Mouse (Mus musculus) olfactory bulb, adult 2 months (tissue): ENCODE measurements around the gene Akt1. TPM values are rescaled to one million over a fixed set of nuclear protein-coding genes. Genes with fewer than 3 reads are reported as not detected.

Experiments used
- H3K27ac ChIP-seq: fragments of 200-500 bp; 2 replicates; pipeline ENCODE4 v1.5.1; 2012; ENCODE audit warnings: low read depth, low read length; ENCODE audit not compliant: insufficient read depth
- H3K4me1 ChIP-seq: fragments of 200-500 bp; 2 replicates; pipeline ENCODE4 v1.6.1; 2012; ENCODE audit warnings: low read length; ENCODE audit not compliant: control insufficient read depth, insufficient read depth
- H3K4me3 ChIP-seq: fragments of 200-500 bp; 2 replicates; pipeline ENCODE4 v1.5.1; 2012; ENCODE audit warnings: mild to moderate bottlenecking, low read depth, low read length, moderate library complexity; ENCODE audit not compliant: insufficient read depth
- CTCF ChIP-seq: fragments of 200-500 bp; IDR thresholded peaks from 2 replicates; pipeline ENCODE4 v1.5.1; 2012; ENCODE audit warnings: low read depth, mild to moderate bottlenecking, low read length, moderate library complexity; ENCODE audit not compliant: insufficient read depth
- POLR2A ChIP-seq: fragments of 200-500 bp; IDR thresholded peaks from 2 replicates; pipeline ENCODE4 v1.6.1; 2012; ENCODE audit warnings: mild to moderate bottlenecking, low read depth, low read length, moderate library complexity; ENCODE audit not compliant: insufficient read depth
- WGBS: fragments of 180-500 bp; shearing (Covaris S2); methylation state at CpG from one replicate; pipeline ENCODE4 v1.1.7; 2018; 5-methylcytosine and 5-hydroxymethylcytosine counted together
- polyA plus RNA-seq: library from polyadenylated mRNA; stranded (reverse); fragments of >200 nt; gene quantifications from 2 replicates; pipeline ENCODE4 v1.2.4, GENCODE M21; 2012; ENCODE audit warnings: low replicate concordance; ENCODE audit not compliant: missing spikeins, insufficient read depth, insufficient read length

The Akt1 gene
- polyA plus RNA-seq, 1 experiment, result not detected

GRCm38 (mm10) chr12:112694127-112694475 is 19.4 kb upstream of the Akt1 start:
- Histone ChIP-seq H3K4me1 (peaks cover 6% of the 10 kb centered on the region), H3K4me3 (0 out of 2 replicates have a peak overlapping the region, but pooled peaks have one; percentile 60), H3K27ac (peak overlapping the region; percentile 93)
- WGBS, result 41% methylated on average over 10 of the region's 10 CpGs
- TF ChIP-seq POLR2A, result no peak
- TF ChIP-seq CTCF, result no peak

GRCm38 (mm10) chr12:112693185-112694126 is 18.8 kb upstream of the Akt1 start:
- peak overlapping the region; percentile 60 for H3K4me3 ChIP-seq
- WGBS, result 2% methylated on average over 54 of the region's 54 CpGs
- peaks cover 8% of the 10 kb centered on the region for H3K4me1 ChIP-seq
- TF ChIP-seq POLR2A (peak; percentile 97), CTCF (no peak)
- peak overlapping the region; percentile 93 for H3K27ac ChIP-seq

DNA sequence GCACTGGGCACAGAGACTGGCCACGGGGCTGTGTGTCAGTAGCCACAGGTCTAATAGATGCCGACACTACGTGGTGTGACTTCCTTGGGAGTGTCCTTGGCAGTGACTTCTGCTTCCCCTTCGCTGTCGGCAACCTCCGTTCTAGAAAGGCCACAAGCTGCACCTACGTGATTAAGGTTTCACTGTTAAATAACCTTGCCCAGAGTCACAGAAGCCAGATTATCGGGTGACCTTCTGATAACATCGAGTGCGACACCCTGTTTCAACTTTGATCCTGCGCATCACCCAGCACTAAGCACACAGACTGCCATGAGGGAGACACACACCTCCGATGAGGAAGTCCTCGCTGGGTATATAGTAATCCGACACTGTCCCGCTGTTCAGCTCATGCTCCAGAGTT is 13.8 kb upstream of the Akt1 start:
- Histone ChIP-seq H3K4me3 (no peak overlapping the region), H3K27ac (no peak overlapping the region), H3K4me1 (peaks cover 21% of the 10 kb centered on the region)
- WGBS, result 80% methylated on average over 15 of the region's 15 CpGs
- no peak for TF ChIP-seq CTCF
- no peak for TF ChIP-seq POLR2A

GRCm38 (mm10) chr12:112683351-112683750 is 8.7 kb upstream of the Akt1 start:
- WGBS, result 21% methylated on average over 7 of the region's 7 CpGs
- no peak overlapping the region for H3K27ac ChIP-seq
- TF ChIP-seq POLR2A (no peak), CTCF (no peak)
- no peak overlapping the region for H3K4me3 ChIP-seq
- H3K4me1 ChIP-seq, result peaks cover 44% of the 10 kb centered on the region

DNA sequence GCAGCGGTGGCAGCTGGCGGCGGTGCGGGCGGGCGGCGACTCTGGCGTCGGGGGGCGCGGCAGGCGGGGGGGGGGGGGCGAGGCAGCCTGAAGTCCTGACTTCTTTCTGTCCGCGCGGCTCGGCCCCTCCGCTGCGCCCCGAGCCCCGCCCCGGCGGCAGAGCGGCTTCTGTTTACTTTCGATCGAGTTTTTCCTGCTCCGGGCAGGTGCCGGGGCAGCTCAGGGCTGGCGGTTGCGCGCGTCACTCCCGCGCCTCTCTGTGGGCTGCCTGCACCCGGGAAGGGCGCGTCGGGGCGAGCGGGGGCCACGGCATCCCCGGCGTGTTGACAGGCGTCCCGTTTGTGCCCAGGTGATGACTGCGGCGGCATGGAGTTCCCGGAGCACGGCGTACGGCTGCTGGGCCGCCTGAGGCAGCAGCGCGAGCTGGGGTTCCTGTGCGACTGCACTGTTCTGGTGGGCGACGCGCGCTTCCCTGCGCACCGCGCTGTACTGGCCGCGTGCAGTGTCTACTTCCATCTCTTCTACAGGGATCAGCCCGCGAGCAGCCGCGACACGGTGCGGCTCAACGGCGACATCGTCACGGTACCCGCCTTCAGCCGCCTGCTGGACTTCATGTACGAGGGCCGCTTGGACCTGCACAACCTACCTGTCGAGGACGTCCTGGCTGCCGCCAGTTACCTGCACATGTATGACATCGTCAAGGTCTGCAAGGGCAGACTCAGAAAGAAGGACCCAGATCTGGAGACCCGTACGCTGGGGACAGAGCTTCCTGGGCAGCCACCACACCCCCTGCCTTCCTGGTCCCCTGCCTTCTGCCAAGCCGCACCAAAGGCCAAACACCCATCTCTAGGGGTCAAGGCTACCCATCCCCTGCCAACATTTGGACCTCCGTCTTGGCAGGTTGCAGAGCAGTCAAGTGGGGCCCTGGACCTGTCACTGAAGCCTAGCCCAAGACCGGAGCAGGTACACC is 4.6 kb upstream of the Akt1 start:
- WGBS, result 7% methylated on average over 85 of the region's 87 CpGs
- Histone ChIP-seq H3K27ac (no peak overlapping the region), H3K4me3 (peak overlapping the region; percentile 50), H3K4me1 (peaks cover 57% of the 10 kb centered on the region)
- TF ChIP-seq CTCF (no peak), POLR2A (no peak)

GRCm38 (mm10) chr12:112678555-112679026 is 3.9 kb upstream of the Akt1 start, which contains the start of gene Zbtb42:
TSS of gene Zbtb42 (plus strand) at chr12:112678828.
- Histone ChIP-seq H3K27ac (no peak within 1 kb of the TSS), H3K4me3 (peak within 1 kb of the TSS; percentile 50), H3K4me1 (peaks cover 51% of the 10 kb centered on the region)
- no peak for TF ChIP-seq CTCF
- no peak for TF ChIP-seq POLR2A
- WGBS, result 1% methylated on average over 60 of the region's 60 CpGs

DNA sequence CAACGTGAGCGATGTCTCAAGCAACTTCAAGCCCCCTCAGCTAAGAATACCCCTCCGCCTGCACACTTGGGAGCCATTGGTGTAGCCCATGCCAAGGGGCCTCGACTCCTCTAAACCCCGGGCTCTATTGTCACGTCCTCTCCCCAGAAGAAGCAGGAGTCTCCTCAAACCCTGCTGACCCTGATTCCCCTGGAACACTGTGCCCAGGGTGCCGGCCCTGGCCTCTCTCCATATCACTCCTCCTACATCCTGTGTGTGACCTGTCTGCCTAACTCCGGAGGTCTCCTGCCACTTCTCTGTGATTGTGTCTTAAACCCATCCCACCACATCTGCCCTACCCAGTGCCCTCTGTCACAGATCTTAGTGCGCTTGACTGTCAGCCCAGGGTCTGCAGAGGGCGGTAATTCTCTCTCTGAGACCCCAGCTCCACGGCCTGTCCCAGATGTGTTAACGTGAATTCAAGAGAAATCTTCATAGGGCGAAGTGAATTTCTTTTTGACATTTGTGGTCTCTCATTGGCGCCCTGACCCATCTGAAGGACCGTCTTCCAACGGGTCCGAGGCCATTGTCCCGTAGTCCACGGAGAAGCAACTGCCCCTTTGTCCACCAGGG is 3.4 kb upstream of the Akt1 start:
- Histone ChIP-seq H3K27ac (no peak overlapping the region), H3K4me1 (peaks cover 48% of the 10 kb centered on the region), H3K4me3 (peak overlapping the region; percentile 50)
- WGBS, result 49% methylated on average over 19 of the region's 19 CpGs
- TF ChIP-seq POLR2A, result no peak
- no peak for TF ChIP-seq CTCF

DNA sequence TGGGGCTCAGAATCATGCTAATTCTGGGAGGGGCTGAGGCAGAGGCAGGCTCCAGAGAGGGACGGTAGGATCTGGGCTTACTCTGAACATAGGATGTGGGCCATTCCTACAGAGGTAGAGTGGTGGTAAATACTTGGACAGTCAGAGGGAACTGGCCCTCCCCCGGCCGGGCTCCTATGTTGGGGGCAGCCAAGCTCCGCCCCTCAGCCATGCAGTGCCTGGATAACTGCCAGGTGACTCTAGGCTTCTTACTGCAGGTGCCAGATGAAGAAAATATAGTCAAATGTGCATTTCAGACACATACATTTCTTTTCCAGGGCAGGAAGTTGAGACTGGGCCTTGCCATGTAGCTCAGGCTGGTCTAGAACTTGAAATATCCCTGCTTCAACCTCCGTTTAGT is 2.4 kb upstream of the Akt1 start:
- no peak overlapping the region for H3K27ac ChIP-seq
- TF ChIP-seq CTCF (no peak), POLR2A (no peak)
- no peak overlapping the region for H3K4me3 ChIP-seq
- WGBS, result 56% methylated on average over 5 of the region's 5 CpGs
- H3K4me1 ChIP-seq, result peaks cover 49% of the 10 kb centered on the region
